Mouse (Mus musculus): ENCODE data around the gene Ephb1.

The Ephb1 gene

DNA sequence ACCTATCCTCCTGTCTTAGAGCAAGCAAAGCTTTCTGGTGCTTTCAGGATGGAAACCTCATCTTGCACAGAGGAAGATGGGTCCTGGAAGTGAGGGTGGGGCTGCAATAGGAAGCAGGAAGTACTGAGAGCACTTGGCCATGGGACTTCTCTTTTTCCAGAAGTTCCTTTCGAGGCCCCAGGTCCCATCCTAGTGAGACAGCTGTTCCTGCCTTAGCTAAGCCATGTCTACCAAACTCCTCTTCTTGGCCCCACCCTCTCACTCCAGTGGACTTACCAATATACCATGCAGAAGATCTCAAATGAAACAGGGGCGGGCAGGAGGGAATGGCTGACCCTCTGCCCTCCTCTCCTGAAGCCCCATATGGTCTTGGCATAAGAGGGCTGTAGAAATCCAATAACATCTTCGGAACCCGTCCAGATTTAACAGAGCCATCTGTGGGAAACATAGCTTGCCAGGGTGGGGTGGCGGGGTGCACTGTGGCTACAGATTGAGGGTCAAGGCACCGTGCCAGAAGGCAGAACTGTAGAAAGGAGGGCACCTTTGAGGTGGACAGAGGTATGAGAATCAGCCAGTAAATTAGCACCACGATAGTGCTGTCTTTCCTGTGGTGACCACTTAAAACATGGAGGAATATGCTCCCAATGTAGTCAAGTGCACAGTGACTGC lies 48.9 kb downstream of the Ephb1 start:
- no peak for DNase-seq

DNA sequence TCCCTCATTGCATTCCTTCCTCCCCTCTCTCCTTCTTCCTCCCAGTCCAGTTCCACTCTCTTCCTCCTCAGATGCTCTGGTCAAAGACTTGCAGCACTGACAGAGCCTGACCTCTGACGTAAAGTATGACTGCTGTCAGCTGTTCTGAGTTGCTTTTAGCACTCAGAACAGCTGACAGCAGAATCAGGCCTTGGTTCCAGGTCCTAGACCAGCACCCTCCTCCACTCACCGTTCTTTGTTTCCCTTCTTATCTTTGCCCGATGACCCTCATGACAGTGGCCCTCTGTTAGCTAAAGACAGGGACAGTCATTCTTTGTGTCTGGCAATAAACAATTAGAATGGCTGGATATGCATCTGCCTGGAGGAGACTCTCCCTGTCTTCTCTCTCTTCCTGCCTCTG lies 49.7 kb downstream of the Ephb1 start:
- DNase-seq: no peak

DNA sequence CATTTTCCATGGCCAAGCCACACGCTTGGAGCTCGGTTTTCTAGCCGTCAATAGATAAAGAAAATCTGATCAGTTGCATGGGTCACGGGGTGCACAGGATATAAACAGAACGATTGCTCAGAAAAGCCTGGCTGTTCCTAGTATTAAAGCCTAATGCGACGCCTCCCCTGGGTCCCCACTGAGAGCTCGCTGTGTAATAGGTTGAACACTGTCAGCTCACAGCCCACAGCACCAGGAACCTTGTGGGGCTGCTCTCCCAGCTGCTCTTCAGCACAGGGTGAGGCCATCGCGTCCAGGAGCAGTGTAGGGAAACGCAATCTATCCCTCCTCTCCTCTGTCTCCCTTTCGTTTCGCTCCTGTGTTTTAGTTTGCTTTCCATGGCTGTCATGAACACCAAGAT lies 50.6 kb downstream of the Ephb1 start:
- no peak for DNase-seq

DNA sequence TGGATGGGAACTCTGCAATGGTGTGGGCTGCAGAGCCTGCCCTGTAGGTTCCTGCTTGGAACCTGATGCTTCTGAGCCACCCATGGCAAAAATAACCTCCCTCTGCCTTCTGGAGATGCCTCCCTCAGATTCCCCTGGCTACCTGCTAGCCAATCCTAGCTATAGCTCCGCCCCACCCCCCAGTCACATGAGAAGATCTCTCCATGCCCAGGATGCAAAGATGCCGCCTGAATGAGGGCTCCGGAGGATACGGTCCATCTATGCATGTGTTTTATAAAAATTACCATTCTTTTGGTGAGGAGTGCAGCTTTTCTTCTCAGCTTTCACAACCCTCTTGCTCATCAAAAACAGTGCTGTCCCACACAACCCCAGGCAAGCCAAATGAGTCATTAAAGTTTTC lies 53.5 kb downstream of the Ephb1 start:
- no peak for DNase-seq

DNA sequence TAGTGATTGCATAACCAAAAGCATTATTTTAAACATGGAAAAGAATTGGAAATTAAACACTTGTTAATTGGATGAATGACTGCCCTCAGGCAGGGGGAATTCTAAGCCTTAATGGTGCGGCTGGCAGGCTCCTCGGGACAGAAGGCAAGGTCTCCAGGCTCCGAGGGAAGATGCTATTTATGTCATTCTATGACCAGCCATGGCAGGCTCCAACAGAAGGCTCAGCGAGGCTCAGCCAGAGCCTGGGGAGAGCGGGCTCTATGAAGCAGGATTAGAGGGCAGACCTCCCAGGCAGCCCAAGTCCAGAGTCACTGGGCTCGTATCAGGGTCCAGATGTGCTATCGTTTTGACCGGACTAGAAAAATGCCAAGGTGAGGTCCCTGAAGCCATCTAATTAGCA lies 55.8 kb downstream of the Ephb1 start:
- DNase-seq: no peak

DNA sequence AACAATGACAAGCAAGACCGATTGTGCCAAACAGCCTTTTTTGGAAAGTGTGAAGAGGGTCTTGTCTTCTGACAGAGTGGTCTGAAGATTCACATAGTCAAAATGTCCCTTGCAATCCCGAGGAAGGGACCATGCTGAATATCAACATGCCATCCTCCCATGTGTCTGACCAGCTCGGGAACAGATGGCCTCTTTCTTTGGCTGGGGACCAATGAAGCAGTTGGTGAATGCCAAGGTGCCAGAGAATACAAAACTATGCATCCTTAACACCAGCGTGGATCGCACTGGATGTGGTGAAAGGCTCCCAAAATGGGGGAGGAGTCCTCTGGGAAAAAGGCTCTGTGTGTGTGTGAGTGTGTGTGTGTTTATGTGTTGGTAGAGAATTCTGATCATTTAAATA lies 56.5 kb downstream of the Ephb1 start:
- DNase-seq: peak; percentile 48

DNA sequence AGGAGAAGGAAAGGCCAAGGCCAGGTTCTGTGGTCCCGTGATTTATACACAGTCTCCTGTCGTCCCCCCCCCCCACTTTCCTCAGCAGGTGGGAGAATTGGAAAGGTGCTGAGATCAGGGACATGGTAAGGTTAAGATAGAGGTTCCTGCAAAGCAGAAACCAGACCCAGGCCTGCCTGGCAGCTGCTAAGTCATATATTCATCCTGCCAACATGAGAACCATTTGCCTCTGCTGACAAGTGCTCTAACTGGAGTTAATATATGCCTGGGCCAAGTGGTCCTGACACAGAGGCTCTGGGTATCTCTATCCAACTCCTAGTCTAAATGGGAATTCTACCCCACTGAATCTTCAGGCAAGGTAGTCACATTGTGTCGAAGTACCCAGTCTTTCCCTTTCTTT lies 57.3 kb downstream of the Ephb1 start:
- DNase-seq: no peak

DNA sequence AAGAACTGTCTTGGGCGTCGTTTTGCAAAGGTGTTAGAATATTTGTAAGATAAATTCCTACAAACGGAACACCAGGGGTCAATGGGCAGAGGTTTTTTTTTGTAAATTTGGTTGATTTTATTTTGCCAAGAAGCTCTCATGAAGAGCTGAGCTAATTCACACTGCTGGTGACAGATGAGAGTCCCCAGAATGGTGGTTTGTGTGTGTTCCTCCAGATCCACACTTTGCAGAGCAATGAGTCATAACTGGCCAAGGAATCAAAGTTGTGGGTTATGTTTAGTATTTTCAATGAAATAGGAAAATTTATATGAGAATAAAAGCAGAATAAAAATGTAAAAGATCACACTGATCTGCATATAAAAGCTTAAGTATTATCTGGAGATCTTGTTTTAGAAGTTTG lies 60.9 kb downstream of the Ephb1 start:
- DNase-seq: no peak

DNA sequence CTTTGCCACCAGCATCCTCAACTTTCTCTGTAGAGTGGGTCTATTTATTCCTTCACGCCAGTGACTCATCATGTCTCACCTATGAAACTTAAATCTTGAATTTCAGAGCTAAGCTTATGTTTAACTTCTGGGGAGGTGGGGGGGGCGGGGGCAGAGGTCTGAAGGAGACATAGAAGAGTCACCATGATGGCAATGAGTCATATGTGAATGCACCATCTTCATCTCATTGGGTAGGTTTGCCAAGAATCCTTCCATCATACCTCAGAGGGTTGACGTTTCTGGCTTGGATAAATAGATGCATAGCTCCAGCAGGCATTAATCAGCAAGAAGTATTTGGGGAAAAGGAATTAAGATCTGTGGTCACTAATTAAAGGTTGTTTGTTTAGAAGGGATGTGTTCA lies 63.3 kb downstream of the Ephb1 start:
- DNase-seq: no peak

DNA sequence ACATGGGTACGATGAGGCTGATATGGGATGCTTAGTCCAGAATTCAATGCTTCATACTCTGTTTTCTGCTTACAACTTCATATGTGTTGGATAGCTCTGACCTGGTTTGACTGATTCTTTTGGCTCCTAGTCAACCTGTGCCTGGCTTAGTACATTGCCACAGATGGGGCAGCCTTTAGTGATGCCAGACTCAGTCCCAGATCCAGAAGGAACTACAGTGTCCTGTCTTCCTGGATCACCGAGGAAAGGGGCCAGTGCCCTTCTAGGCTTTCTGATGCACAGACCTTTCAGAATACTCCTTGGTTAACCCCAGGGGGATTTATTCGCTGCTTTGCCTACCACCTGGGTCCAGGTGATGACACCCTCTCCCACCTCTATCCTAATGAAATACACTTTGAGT lies 66.1 kb downstream of the Ephb1 start:
- DNase-seq: no peak

DNA sequence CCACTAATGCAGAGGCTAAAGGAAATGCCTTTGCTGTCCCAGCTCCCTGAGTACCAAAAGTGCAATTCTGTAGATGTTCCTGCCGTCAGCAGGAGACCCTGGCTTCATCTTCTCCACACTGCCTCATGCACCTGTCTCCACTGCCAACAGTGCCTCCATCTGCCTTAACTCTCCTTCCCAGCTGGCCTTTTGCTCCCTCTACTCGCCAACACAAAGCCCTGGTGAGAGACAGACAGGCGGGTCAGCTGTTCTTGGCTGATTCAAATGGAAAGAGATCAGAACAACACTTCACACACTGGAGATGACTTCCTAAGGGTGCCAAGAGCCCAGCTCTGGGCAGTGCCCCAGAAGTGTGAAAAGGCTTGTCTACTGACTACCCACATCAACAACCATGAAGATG lies 78.6 kb downstream of the Ephb1 start:
- no peak for DNase-seq

DNA sequence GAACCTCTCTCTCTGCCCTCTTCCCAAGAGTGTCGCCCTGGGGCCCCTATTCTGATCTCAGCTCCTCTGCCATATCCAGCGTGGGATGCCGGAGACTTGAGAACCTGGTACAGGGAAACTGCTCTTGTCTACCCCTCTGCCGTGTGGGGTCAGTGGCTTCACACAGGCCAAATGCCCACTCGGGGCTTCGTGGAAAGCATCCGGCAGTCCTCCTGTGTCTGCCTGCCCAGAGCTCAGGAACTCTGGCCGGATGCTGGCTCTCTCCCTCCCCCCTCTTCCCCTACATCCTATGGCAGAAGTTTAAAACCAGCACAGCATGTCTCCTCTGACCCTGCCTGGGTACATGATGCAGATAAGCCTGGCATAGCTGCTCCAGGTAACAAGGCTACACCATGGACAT lies 80.5 kb downstream of the Ephb1 start:
- DNase-seq: no peak

DNA sequence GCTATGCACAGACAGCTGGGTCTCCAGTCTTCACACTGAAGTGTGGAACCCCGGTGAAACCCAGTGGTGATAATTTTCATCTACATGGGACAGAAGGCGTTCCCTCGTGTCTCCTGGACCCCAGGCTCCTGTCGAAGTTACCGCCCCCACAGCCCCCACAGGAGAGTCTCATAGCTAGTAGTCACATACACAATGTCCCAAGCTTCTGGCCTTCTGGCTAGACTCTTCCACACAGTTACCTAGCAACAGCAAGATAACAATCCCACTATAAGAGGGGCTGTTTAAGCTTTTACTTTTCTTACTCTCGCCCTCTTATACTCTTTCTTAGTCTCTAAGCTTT lies 81.1 kb downstream of the Ephb1 start:
- no peak for DNase-seq

DNA sequence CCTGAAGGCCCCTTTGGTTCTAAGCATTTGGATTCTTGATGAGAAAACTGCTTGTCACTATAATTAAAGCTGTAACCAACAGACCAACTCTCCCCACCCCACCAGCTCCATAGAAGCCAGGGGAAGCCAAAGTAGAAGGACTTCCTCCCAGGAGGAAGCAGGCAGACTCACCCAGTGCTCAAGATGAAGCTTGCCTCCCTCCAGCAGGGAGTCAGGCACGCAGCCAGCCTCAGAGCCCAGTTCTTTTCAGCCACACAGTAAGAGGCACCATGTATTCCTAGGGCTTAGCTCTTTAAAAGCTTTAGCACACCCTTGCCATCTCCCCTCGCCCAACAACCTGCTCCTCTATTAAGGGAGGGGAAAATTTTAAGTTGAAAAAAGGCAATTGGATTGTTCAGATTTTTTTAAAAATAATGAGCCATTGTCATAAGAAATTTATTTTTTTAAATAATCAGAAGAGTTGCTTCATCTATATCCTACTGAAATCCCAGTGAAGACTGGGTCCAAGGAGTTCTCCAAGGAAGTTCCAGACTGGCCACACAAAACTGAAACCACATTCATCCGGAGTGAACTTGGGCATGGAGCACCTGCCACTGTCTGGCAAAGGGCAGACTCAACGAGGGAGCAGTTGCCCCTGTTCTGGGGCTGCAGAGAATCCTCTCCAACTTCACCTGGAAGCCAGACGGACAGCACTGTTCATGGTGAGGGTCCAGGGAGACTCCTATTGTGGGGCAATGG lies 81.6 kb downstream of the Ephb1 start:
- no peak for DNase-seq

DNA sequence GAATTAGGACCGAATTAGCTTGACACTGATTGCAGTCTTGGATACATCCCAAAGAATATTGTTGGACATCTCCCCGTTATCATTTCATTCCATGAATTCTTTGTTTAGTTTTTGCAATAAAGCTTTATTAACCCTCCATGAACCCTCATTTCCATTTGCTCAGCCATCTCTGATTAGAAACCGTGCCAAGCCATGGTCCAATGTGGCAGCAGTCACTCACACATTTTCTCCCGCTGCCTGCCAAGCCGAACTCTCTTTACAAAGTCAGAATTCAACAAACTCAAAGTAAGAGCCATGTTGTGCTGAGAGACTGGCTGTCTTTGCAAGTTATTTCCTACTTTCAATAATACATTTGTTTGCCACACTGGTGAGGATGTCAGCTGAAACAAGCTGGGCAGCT lies 84.0 kb downstream of the Ephb1 start:
- DNase-seq: no peak

DNA sequence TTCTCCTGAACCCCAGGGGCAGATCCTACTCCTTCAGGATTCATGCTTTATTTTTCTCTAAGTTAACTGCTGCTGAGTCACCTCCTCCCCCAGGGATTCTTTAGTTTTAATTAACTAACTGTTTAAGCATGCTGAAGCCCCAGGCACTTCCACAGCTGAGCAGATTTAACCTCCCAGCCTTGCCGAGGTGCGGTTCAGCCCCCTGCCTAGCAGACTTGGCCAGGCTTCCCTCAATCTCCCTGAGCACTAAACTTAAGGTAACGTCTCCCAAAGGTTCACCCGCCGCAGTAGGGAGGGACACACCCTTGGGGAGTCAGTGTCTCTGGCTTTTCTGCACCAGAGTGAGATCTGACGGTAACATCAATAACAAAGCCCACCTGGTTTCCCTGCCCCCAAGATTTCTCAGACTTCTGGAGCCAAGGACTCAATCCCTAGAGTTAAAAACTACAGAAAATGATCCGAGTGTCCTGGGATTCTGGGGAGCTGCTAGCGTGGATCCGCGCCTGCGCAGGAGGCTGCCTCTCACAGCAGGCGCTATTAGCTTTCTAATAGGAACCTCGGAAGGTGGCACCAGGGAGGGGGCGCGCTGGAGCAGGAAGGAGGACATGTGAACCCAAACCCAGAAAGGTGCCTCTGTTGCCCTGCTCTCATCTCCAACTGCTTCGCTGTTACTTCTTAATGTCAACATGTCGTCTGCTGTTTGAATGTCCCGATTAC lies 87.0 kb downstream of the Ephb1 start:
- DNase-seq: peak; percentile 63

DNA sequence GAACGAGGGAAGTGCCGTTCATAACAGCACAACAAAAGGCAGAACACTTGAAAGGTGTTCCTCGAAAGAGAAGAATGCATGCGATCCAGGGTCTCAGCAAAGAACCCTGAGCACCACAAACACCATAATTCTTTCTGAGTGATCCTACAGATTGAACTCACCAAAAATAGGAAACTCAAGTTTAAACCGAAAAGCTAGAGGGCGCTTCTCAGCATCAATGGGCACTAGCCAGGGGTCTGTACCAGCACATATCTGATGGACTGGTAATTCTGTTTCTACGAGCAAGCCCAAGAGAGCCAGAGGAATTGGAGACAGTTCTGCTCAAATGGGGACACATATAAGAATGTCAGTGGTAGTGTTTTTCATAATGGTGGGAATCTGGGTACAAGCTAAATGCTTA lies 90.7 kb downstream of the Ephb1 start:
- DNase-seq: no peak

DNA sequence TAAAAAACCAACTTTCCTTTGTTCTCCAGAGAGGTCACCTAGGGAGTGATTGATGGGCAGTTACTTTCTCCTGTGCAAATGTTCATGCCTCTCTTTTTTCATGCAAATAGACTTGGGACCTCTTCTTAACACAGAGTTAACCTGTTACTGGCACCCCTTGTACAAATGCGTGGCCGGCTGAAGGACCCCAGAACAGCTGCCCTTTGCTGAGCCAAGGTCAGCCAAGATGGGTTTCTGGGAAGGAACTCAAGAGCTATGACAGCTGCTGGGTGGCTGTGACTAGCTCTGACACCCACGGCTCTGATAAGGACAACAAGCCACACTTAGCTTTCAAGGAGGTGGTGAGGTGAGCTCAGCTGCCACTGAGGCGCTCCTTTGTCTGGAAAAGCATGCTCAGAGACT lies 92.4 kb downstream of the Ephb1 start:
- DNase-seq: no peak

DNA sequence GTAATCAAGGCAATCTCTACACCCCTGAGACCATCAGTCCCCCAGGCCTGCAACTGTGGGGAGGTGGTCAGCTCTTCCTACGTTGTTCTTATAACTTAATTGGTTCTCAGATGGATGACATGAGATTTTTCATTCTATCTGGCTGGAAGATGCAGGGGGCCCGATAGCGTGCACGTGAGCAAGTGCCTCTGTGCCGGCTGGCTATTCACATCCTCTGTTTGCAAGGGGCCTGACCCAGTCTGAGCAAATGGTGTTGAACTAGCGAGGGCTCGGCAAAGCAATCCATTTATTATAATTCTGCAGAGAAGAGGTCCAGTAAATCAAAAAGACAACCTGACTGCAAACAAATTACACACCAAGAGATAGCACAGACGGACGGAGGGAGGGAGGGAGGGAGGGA lies 93.0 kb downstream of the Ephb1 start:
- no peak for DNase-seq

DNA sequence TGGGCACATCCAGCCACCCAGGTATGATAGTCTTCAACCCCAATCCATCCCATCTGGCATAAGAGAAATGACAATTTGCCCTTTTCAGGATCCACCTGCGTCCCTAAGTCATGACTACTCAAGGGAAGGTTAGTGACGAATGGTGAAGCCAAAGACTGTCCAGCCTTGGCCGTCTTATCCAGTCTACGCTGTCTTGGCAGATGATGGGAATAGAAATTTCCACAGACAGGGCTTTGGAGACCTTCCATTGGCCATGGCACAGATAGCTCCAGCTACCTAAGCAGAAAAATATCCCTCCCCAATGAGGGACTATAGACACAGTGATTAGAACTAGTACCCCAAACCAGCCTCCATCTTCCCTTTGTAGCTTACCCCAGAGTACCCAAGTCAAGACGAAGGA lies 98.1 kb downstream of the Ephb1 start:
- no peak for DNase-seq

DNA sequence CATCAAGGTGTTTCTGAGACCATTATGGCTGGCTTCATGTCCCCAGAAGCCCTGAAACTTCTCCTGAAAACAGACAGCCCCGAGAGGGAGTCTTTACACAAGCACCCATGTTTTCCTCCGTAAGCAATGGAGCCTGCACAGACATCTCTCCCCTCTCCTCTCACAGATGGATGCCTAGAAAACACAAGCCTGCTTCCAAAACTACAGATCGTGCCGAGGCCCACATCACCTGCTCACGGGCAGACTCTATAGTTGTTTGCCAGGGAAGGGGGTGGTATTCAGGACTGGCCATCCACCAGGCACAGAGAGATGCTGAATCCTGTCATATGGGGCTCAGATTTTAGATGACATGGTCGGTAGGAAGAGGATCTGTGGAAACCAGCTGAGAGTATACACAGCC lies 98.7 kb downstream of the Ephb1 start:
- DNase-seq: no peak

DNA sequence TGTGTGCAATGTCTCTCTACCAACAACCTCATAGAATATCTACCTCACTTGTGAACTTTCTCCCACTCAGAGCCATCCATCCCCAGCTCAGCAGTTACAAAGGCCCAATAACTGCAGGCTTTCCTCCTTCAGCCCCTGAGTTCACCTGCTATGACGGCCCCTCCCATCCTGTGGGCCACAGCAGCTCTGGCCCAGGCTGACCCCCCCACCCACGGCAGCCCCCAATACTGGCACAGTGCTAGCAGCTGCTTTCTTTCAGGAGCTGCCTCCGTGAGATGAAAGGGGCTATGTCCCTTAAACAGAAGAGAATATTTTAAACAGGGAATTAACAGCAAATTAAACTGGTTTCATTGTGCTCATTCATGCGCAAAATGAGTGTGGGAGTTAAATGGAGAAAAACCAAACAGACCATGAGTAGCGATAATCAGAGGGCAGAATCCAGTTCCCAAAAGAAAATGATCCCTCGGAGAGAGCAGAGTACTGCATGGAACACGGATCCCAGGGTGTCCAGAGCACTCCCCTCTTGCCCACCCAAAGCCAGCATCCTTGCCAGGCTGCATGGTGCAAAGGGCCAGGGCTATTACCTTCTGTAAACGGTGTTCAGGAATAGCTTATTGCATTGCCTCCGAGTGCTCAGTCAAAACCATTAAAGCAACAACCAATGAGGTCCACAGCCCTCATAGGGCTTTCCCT lies 105.2 kb downstream of the Ephb1 start:
- no peak for DNase-seq

DNA sequence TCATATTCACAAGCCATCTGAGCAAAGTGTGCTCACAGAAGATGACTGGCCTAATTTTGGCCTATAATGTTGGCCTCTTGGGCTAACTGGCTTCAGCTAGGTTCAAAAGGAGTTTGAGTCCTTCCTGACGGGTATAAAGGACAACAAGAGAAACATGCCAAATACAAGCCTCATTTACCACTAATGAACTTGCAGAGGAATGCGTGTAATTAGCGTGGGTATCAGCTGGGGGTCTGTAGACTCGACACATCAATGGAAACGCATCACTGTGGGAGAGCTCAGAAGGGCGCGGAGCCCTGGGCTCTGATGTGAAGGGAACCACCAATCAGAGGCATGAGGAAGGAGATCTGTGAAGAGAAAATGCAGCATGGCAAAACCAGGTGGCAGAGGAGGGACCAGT lies 108.9 kb downstream of the Ephb1 start:
- DNase-seq: no peak

DNA sequence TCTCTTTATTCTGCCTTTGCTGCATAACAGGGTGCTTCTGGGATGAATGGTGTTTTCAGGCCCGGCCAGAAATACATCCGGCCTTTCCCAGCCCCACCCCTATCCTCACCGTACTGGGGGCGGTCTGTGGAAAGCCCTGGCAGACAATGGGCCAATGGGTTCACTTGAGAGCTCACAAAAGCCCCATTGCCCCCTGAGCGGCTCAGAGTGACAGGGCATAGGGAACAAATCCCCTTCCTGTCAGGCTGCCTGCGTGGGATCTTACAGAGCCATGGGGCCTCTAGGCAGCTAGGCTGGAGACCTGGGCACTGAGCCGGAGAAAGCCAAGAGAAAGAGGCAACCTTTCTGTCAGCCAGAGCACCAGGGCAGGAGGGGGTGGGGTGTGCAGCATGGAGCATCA lies 111.2 kb downstream of the Ephb1 start:
- DNase-seq: no peak
